Mouse (Mus musculus) thymus, postnatal 25 days (tissue): ENCODE measurements around the gene Dmc1.

Experiments used
- DNase-seq: peaks from one replicate; pipeline ENCODE4 v3.0.0; 2022

The Dmc1 gene

DNA sequence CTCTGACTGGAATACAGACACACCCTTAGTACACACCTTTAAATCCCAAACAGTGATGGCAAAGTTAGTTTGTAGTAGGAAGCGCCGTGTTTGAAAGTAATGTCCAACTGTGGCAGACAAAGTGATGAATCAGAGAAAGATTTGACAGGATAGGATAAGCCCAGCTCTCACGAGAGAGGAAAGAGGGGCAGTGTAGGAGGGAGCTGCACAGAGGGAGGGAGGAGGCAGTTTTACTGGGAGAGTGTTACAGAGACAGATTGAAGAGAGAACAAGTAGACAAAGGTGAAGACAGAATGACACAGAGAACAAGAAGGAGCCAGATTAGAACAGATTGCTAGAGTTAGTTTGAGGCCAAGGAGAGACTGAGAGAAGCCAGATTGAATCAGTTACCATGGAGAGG lies 45.3 kb downstream of the Dmc1 start:
- DNase-seq: no peak

DNA sequence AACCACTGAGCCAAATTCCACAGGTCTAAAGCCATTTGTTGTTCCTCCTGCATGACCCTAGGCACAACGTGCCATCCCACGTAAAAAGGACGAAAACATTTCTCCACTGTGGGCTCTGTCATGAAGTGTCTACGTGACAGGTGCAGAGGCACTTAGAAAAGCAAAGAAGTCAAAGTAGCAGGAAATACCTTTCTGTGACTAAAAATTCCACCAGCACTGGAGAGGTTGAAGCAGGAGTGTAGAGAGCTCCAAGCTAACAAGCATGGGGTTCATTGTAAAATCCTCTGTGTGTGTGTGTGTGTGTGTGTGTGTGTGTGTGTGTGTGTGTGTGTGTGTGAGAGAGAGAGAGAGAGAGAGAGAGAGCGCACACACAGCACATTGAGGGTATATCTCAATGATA lies 52.3 kb downstream of the Dmc1 start:
- DNase-seq: no peak

DNA sequence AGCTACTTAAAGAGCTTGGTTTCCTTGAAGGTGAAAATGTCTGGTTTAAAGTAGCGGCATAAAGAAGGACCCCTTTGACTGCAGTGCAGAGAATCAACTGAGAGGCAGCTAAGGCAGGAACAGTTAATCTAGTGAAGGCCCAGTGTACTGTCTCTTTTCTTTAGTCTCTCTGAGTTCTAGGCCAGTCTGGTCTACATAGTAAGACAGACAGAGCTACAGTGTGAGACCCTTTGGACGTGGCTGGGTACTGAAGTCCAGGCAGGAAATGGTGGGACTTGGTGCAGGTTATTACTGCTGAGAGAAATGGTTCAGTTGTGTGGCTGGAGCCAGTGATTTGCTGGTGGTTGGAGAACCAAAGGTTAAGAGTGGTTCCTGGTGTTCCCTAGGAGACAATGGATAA lies 56.7 kb downstream of the Dmc1 start:
- no peak for DNase-seq

GRCm38 (mm10) chr15:79547289-79547820 lies 57.6 kb downstream of the Dmc1 start:
- DNase-seq: no peak

DNA sequence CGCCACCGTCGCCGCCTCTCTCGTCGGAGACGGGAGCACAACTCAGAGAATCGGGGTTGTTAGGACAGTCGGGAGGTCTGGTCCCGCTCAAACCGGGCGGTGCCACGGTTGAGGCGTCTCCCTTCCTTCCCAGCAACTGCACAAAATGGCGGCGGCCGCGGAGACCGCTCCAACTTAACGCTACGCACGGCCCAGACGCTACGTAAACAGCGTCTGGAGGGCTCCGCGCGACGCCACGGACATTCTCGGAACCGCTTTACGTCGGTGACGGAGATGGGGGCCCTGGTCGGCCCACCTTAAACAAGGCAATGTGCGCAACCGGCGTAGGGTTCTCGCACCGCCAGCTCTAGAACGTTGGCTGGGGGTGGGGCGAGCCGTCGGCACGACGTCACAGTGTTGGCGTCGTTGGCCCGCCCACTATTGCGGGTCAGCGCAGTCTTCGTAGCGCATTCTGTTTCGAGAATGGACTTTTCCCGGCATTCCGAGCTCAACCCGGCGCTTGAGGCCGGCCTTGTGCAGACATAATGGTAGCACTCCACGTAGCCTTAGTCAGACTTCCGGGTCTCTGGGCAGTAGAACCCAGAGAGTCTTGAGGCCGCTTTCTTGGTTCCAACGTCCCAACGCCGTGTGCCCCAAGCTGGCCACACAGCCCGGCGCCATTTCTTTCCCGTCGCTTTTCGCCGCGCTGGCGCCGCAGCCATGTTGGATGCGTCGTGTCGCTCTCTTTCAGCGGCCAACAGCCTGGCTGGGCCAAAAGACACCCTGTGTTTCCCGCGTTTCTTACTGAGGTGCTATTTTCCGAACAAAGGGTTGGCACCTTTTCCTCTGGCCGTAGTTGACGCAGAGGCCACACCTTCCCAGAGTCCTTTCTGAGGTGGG lies 58.3 kb downstream of the Dmc1 start, which contains the start of gene Ddx17:
Gene Ddx17, minus strand, starts transcription at position 332 of the 879 bp plus-strand sequence.
- DNase-seq: peak; percentile 98

DNA sequence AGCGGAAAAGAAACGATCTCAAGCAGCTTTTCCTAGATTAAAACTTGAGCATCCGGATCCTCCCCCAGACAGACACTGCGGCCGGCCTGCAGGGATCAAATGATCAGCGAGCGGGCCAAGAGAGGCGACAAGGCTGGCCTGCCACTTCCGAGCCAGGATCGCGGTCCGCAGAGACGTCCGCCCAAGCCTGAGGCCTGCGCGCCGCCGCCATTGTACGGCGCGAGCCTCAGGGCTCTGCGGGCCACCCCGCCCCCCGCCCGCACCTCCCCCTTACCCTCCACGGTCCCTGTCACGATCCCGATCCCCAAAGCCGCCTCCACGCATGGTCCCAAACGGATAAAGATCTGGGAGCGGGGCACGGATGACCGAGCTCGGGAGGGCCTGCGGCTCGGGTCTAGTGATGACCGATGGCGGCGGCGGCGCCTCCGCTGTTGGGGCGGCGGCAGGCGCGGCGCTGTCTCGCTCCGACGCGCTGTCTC lies 58.9 kb downstream of the Dmc1 start:
- no peak for DNase-seq

GRCm38 (mm10) chr15:79545496-79545895 lies 59.4 kb downstream of the Dmc1 start:
- no peak for DNase-seq

DNA sequence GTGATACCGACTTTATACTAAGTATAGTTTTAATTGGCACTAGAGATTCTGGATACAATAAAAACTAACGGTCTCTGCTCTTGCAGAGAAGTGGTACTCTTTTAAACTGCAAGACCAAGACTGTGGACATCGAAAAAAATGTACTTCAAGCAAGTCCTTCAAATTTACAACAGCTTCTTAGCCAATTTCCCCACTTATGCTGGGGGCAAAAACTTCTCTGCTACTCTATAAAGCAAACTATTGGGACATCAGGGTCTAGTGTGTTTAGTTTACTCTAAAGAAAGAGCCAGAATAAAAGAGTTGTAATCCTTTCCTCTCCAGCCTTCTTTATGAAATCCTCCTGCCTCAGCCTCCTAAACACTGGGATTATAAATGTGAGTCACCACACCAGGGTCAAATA lies 60.9 kb downstream of the Dmc1 start:
- no peak for DNase-seq

DNA sequence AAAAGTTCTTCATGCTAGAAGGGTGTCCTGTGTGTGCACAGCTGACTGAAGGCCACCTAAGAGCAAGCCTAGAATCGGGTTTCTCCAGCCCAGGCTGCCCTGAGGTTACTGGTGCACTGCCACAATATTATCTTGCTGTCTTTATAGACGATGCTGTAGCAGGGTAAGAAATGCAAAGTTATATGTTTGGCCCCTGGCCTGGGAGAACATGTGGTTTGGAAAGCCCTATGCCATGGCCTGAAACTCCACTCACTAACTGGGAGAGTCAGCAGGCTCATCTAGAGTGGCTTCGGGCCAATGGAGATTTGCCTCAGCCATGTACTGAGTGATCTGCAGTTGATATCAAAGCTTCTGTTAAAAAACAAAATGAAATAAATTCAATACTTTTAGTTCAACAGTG lies 71.1 kb downstream of the Dmc1 start:
- DNase-seq: no peak

GRCm38 (mm10) chr15:79529935-79530334 lies 75.0 kb downstream of the Dmc1 start:
- DNase-seq: no peak

- DNase-seq: no peak
These were observed 76.8 kb downstream of the Dmc1 start for GRCm38 (mm10) chr15:79527991-79528639.

- DNase-seq: no peak
These were observed 77.7 kb downstream of the Dmc1 start for GRCm38 (mm10) chr15:79527192-79527591.

DNA sequence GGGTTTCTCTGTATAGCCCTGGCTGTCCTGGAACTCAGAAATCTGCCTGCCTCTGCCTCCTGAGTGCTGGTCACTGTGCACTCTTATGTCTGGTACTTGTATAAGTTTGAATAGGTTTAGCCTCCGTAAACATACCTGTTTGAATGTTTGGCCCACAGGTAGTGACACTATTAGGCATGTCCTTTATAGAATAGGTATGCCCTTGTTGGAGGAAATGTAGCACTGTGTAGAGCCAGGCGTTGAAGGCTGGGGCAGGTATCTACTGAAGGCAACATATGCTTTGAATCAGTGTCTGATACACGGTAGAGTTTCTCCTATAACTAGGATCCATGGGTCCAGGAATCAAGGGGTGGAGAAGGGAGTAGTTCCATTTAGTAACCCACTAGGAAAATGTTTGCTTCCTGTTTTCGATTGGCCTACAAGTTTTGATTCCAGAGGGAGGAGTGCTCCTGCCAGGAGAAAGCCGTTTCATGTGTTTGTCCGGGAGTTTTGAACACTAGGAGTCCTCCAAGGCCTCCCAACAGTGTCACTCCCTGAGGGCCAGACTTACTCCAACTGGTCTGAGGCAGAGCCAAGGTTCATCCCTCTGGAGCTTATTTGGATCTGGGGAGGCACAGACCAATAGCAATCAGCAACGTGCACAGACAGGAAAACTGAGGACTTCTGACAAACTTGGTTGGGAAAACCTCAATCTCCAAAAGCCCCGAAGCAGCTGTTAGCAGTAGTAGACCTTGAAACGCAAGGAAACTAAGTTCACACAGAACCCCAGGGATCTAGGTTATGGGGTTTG lies 78.7 kb downstream of the Dmc1 start:
- no peak for DNase-seq

- no peak for DNase-seq
These were observed 79.3 kb downstream of the Dmc1 start for GRCm38 (mm10) chr15:79525564-79525963.

DNA sequence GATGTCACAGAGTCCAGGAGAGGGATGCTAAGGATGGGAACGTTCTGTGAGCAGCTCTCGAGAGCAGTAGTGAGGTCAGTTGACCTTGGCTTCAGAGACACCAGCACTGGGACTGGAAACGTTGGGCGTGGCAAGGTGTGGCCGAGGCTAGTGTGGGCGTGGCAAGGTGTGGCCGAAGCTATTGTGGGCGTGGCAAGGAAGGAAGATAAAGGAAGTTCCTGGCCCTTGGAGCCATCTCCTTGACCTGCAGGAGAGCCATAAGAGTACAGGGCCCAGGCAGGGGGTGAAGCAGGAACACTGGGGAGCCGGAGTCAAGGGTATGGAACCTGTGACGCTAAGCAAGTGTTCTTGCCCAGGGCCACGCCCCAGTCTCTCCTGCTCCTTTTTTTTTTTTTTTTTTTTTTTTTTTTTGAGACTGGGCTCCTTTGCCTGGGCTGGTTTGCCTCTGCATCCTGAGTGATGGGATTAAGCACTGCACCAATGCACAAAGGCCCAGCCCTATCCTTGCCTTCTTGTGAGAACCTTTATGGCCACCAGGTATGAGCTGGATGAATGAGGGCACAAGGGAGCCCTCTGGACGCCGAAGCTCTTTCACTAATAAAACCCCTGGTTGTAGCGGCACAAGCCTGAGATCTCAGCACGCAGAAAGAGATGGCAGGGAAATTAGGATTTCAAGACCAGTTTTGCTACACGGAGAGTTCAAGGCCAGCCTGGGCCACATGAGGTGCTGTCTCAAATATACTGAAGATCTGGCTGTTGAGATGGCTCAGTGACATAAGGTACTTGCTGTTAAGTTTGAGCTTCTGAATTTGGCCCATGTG lies 85.3 kb downstream of the Dmc1 start:
- no peak for DNase-seq

DNA sequence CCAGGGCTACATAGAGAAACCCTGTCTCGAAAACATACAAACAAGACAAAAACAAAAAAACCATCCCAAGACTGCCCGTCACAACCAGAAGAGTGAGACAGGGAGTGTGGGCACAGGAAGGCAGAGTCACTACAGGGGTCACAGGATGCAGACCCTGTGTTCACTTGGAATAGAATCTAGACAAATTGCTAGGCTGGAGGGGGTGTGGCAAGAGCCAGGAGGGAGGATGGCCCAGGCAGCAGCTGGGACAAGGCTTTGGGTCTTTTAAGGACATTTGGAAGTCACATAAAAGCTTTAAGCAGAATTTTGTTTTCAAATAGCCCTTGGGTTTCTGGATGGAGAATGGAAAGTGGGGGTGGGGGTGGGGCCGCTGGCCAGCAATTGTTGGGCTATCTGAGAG lies 86.3 kb downstream of the Dmc1 start:
- no peak for DNase-seq

DNA sequence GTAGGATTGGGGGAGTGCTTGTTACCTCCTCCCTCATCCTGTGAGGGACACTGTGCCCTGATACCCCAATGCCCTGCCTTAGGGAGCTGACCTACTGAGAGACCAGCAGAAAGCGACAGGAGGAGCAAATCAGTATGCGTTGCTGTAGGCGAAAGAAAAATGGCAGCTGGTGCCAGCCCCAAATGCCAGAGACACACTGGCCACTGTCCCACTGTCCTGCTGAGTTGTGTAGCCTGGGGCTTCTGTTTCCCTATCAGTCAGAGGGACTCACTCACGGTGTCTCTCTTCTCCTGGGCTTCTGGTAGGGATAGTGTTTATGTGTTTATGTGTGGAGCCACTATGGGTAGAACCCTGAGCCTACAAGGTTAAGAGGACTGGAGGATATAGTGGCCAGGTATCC lies 87.2 kb downstream of the Dmc1 start:
- DNase-seq: no peak

DNA sequence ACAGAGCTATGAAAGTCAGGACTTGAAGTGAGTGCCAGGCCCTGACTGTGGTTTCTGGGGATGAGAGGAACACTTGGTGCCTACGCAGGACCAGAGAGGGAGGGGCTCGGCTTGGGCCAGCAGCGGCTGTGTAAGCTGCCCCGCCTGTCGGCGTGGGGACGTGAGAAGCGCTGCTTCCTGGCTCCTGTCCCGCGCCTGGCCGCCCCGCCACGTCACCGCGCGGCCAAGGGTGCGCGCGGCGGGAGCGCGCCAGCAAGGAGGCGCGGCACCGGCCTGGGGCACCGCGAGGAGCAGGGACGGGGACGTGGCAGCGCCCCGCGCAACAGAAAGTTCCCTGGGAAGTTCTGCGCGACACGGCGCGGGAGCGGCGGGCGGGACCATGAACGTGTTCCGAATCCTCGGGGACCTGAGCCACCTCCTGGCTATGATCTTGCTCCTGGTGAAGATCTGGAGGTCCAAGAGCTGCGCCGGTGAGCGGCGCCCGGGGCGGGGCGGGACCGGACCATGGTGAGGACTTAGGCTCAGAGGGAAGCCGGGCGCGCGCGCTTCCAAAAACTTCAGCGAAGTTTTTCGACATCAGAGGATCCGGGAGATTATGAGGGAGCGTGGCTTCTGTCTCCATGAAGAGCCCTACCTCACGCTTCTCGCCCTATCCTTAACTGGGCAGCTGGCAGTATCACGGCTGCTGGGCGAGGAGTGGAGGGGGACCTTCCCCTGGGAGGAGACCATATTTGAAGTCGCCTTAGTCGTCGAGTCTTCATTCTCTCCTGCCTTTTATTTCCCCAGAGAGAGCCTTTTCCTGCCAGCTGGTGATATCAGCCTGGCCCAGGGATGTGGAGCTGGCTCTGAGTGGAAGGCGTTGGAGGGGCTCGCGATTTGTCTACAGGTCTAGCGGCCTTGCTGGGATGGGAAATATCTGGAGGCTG lies 88.5 kb downstream of the Dmc1 start, which contains the start of gene Kdelr3:
Gene Kdelr3, plus strand, starts transcription at position 241 of the 926 bp plus-strand sequence.
- DNase-seq: peak; percentile 23

- DNase-seq: peak; percentile 17
These were observed 91.0 kb downstream of the Dmc1 start for GRCm38 (mm10) chr15:79513940-79514339.

DNA sequence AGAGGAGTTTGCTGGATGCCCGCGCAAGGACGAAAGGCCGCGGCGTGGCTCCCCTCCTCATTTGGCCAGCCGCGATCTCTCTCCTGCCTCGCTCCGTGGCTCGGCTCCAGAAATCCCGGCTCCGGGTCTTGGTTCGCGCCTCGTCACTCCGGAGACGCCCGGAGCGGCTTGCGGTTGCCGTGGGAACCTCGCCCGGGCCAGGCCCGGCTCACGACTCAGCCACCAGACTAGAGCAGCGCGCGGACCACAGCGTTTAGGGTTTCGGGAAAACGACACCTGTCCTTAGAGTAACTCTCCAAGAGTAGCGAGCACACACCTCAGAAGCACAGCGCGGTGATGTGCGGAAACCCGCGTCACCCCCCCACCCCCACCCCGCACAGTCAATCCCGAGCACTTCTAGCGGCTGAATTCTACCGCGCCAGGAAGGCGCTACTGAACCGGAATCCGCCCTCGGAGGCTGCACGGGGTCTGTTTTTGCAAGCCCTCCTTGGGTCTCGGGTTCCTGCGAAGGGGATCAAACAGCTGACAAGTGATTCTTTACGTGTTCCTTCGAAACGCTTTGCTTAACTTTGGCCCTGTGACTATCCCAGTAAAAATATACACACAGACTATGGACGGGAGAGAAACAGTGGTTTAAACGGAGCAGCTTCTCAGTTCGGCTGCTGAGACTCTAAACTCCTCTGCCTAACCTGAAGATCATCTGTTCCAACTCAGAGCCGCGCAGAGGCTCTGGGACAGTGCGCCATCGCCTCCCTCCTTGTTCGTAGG lies 93.2 kb downstream of the Dmc1 start:
- peak; percentile 49 for DNase-seq
